Mouse (Mus musculus) gonadal fat pad, adult 2 months (tissue): Measurements from ENCODE around the gene Ralb. TPM values are rescaled to one million over a fixed set of nuclear protein-coding genes. Genes with fewer than 3 reads are reported as not detected.

Source experiments
- DNase-seq: peaks from one replicate; pipeline ENCODE4 v3.0.0-alpha.2; 2012; ENCODE audit warnings: low read depth
- polyA plus RNA-seq: library from polyadenylated mRNA; depleted of rRNA; stranded (reverse); fragments of >200 nt; gene quantifications from 2 replicates; pipeline ENCODE4 v1.2.3, GENCODE M21; 2012; rRNA removed

Gene Ralb
- polyA plus RNA-seq, 1 experiment: 38.7 TPM

DNA sequence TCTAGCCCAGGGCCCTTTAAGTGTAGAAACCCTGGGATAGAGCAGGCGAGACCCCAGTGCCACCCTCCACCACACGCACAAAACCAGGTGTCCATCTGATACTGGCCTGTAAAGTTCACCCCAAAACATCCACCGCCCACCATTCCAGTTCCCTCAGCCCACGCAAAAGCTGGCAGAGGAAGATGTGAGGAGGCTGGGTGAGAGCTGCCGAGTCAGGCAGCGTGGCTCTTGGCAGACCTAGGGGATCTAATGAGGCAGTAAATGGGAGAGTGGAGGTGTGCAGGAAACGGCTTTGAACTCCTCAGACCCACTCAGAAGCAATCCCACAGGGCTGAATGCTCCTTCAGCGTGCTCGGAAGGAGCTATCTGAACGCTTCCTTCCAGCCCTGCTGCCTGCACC, 53.2 kb downstream of the Ralb start:
- no peak for DNase-seq

DNA sequence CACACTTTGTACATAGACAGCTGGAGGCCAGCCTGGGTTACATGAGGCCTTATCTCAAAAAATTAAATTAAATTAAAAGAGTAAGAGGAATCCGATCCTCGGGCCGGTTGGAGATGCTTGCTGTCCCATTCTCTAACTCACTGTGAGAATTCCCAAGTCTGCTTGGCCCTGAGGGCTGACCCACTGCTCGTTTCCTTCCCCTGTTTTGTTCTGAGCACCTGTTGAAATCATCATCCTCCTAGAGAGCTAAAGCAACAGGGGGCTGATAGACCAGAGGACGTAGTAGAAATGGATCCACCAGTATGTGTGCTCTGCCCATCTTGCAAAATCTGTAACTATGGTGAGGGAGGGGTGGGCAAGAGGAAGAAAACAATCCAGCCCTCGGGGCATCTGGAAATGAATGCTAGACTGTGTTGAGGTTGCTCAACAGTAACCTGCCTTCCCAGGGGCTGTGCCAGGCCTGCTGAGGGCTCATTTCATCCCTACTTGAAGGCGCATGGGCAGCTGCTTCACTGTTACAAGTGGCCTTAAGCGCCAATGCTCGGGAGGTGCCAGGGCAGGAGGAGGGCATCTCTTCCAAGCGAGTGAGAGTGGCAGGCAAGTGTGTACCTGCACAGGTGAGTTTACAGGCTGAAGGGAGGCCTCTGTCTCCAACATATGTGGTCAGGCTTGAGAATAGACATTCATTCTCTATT, 53.8 kb downstream of the Ralb start:
- DNase-seq: peak; percentile 70

DNA sequence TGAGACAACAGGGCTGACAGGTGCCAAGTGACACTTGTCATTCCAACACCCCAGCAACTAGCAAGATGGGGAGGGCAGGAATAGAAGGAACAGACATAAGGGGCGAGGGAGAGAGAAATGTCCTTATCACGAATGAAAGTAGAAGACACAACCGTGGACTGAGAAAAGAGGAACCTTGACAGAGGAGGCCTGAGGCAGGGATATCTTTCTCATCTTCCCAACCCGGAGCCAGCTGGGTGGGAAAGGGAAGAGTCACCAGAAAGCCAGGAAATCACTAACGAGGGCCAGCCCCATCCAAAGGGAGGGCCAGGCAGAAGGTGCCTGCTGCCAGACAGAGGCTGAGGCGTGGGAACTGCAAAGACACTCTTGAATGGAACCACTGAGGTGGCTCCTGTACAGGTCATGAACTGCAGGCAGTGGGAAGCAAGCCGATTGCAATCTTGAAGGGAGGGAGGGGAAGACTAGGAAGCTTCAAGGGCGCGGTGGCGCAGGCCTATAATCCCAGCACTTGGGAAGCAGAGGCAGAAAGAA, 57.8 kb downstream of the Ralb start:
- DNase-seq: no peak

DNA sequence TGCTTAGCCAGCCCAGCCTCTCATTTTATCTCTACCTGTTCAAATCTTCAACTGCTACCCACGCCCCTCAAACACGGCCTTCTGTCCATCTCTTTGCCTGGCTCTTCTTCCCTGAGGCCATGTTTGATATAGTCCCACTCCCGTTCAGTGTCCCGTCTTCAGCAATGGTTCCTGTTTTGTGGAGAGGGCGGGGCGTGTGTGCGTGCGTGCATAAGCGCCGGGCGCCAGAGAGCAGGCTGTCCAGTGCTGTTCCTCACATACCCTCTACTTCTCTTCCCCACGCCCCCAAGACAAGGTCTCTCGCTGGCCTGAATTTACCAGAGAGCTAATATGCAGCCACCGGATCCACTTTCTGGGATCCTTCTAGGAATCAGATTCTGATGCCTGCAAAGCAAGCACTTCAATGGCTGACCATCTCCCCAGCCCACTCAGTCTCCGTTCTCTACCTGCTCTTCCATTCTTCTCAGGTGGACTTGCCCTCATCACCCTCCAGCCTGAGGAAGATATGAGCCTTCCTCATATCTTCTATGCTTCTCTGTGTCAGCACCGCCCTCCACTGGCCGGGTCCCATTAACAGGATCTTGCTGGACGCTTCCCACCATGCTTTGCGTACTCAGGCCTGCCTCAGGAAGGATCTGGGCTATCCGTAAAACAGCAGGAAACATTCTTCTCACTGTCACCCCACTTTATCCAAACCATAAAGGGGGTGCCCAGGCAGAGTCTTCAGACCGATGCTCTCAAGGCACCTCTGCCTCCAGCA, 60.8 kb downstream of the Ralb start:
- no peak for DNase-seq

DNA sequence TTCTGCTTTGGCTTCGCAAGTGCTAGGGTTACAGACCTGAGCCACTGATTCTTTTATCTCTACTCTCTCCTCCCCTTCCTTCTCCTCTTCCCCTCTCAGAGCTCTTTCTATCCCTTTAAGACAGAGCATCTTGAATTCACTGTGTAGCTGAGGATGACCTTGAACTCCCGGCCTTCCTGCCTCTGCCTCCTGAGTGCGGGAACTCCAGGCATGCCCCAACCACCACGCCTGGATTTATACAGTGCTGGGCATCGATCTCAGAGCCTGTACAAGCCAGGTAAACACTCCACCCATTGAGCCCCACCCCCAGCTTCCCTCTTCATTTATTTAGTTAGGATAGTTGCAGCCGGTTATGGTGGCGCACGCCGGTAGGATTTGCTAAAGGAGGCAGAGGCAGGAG, 61.7 kb downstream of the Ralb start:
- DNase-seq: no peak

DNA sequence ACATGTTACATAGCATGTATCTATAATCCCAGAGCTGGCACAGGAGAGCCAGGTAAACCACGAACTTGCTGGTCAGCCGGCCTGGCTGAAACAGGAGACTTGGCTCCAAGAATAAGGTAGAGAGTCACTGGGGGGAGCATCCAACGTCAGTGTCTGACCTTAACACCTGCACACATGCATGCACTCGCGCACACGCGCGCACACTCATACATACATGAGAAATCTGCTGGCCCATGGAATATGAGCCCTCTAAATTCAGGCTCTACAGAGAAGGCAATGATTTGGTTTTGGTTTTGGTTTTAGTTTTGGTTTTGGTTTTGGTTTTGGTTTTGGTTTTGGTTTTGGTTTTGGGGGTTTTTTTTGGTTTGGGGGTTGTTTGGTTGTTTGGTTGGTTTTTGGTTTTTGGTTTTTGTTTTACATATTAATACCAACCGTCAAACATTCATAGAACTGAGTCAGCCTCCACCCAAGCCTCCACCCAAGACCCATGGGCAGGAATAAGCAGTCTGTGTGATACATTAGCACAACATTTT, 66.4 kb downstream of the Ralb start:
- no peak for DNase-seq

DNA sequence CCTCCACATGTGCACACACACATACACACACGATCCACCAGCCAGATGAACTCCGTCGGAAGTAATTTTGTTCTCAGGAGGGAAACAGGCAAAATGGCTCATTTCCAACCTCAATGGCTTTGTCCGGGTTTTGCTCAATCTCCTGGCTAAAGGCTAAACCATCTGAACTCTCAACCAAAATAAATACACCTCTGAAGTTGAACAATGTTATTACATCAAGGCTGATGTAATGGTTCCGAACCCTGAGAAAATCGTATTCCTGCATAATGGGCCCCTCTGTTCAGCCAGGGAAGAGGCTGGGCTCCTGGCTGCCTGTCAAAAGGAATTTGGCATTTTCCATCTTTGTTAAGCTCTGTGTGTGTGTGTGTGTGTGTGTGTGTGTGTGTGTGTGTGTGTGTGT, 67.2 kb downstream of the Ralb start:
- no peak for DNase-seq

DNA sequence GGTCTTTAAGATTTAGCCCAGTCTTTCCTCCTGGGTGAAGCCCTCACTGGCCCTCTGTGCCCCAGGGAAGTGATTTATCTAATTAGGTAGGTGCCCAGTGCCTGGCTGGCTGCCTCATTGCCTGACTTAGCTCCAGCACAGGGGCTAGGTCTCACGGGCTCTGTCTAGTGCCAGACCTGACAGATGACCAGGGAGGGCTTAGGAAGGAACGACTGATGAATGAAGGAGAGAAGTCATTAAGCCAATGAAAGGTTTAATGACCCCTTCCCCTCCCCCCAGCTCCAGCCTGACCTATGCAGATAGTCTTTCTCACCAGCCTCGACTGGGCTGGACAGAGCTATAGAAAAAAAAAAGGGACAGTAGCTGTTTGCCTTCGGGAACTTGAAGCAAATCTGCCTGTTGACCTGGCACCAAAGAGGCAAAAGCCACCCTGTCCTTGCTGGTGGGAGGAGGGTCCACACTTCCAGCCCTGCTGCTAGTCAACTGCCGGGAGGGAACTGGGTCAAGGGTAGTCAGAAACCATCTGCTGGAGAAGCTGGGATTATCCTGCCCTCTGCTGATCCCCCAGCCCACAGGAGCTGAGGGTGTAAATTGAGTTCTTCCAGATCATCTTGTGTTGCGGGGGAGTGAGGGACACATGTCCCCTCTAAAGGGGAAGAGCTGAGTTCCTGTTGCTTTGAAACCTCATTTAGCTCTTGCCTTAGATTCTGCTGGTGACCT, 80.3 kb downstream of the Ralb start:
- DNase-seq: no peak

DNA sequence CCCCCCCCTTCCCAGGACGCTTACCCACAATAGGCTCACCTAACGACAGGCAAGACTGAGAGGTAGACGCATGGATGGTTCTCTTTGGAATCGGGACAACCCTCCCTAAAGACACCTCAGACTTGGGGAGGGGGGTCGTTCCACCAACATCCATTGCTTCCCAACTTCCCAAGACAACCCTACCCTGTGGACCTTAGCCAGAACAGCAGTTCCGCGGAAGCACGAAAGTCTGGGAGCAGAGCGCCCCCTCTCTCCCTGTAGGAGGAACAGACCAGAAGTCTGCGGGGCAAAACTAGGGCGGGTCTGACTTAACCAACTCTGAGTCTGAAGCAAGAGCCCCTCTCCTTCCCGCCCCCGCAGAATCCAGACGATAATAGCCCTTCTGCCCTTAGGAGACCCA, 81.1 kb downstream of the Ralb start:
- DNase-seq: no peak

DNA sequence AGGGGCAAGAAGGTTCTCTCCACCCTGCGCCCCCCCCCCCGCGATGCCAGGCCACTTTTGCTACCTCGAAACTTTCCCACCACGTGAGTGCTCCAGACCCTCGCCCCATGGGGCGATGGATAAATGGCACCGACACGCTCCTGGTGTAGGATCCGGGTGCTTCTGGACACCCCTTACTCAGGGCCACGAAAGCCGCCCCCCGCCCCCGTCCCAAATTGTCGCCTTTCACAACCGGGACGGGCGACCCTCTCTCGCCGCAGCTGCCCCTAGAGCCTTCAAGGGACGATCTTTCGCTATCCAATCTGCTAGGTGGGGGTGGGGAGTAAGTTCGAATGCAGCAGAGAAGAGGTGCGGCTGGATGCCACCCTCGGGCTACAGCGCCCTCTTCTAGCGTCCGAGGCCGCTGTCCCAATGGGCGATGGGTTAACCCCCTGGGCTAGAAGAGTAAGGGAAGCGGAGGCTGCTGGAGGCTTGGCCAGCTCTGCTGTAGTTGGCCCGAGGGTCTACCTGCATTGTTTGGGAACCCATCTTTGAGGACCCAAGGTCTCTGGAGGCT, 82.1 kb downstream of the Ralb start:
- DNase-seq: no peak

DNA sequence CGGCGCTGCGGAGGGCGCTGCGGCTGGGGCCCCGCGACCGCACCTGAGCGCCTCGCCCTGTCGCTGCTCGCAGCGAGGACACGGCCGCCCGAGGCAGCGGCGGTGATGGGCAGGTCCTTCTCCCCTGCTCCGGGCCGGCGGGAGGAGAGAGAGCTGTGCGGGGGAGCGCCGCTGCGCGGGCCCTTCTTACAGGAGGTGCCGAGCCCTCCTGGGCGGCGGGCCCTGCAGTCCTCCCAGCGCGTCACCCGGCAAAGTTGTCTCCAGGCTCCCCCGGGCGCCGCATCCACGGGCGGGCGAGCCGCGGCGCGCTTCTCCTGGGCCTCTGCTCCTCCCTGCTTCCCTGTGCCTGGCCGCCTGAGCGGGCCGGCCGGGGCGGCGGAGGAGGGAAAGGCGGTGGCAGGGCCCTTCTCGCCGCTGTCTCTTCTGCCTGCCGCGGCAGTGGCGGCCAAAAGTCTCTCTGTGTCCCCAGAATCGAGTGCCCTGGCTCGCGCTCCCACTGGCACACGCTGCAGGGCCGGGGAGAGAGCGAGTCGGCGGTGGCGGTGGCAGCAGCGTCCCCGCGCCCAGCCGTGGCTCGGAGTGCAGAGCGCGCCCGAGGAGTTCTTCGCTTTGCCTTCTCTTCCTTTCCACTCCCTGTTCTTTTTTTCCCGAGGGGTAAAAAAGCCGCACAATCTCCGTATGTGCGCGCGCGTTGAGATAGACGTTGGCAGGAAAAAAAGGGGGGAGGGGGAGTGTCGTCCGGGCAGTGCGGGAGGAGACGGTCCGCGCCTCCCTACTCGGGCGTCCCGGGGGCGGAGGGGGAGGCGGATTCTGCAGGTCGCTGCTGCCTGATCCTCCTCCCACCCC, 82.8 kb downstream of the Ralb start, which contains the start of gene Inhbb:
Gene Inhbb (minus strand): TSS at position 673 of the 846 bp plus-strand sequence.
- no peak for DNase-seq

DNA sequence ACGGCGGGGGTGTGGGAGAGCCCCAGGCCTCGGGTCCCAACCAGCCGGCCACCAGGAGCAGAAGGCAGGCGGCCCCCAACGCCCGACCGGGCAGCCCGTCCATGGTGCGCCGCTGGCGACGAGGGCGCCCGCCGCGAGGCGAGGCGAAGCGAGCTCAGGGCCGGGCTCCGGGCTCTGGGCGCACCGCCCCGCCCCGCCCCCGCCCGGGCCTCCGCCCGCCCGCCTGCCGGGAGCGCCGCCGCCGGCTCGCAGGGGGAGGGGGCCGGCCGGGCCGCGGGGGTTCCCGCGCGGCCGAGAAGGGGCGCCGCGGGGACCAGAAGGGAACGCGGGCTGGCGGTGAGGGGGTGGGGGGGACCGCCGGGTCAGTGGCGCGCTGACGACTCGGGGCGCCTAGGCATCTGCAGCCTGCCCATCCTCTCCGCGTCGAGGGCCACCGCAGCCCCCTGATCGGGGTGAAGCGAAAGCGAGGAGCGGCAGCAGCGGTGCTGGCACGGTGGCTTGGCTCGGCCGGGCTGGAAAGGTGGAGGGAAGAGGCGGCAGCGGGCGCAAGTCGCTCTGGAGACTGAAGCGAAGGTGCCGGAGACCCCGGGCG, 83.5 kb downstream of the Ralb start:
- no peak for DNase-seq

Other genes with a start within 250 kb of the Ralb start
- 26.1 and 34.5 TPM in 2 replicates for gene Inhbb, start 82.5 kb downstream of the Ralb start, polyA plus RNA-seq
- 15.2 and 18.3 TPM in 2 replicates for gene Tmem185b, start 21.4 kb upstream of the Ralb start, polyA plus RNA-seq
- gene Epb41l5, start 144.2 kb upstream of the Ralb start, polyA plus RNA-seq: 14.5 and 16.4 TPM in 2 replicates